ENCODE assay signal across 28 mouse cellular contexts in genomic region chr6:112525434-112525833, GRCm38 (mm10). TPM values are rescaled to one million over a fixed set of nuclear protein-coding genes. Genes with fewer than 3 reads are reported as not detected.
"Had no signal": no experiment of that assay in that cellular context is flagged by ENCODE, and none has a peak within 500 bp of the region (broad histone marks: within the 10 kb centered on the region; RNA-seq: fewer than 3 reads in every experiment).

No protein-coding gene starts in this region.

- H3K36me3 ChIP-seq: heart, embryonic 13.5 days; heart, embryonic 15.5 days; hindbrain, embryonic 10.5 days; intestine, embryonic 15.5 days; limb, embryonic 10.5 days; limb, embryonic 12.5 days; liver, embryonic 13.5 days; liver, embryonic 15.5 days had no signal

- H3K27ac ChIP-seq: gastrocnemius, adult 2 months; heart, adult 2 months; heart, embryonic 13.5 days; heart, embryonic 15.5 days; hindbrain, embryonic 10.5 days; hindbrain, embryonic 14.5 days; intestine, embryonic 15.5 days; layer of hippocampus, adult 2 months; left cerebral cortex, adult 2 months; limb, embryonic 10.5 days; limb, embryonic 12.5 days; liver, embryonic 13.5 days; liver, embryonic 15.5 days had no signal

- H3K27me3 ChIP-seq: heart, embryonic 15.5 days; intestine, embryonic 15.5 days; limb, embryonic 12.5 days; liver, embryonic 13.5 days; liver, embryonic 15.5 days had no signal

- H3K4me2 ChIP-seq: heart, embryonic 11.5 days; heart, embryonic 13.5 days; heart, embryonic 15.5 days; hindbrain, embryonic 14.5 days; intestine, embryonic 15.5 days; limb, embryonic 12.5 days; liver, embryonic 11.5 days; liver, embryonic 13.5 days; liver, embryonic 15.5 days had no signal

- ATAC-seq: hindbrain, embryonic 16.5 days; inflammation-experienced regulatory T-cells, adult 6 months; intestine, embryonic 15.5 days; intestine, postnatal 0 days had no signal

- H3K4me3 ChIP-seq: gastrocnemius, adult 2 months; heart, adult 2 months; heart, embryonic 13.5 days; heart, embryonic 15.5 days; hindbrain, embryonic 10.5 days; intestine, embryonic 15.5 days; layer of hippocampus, adult 2 months; left cerebral cortex, adult 2 months; limb, embryonic 10.5 days; limb, embryonic 12.5 days; liver, embryonic 13.5 days; liver, embryonic 15.5 days had no signal

- DNase-seq: gastrocnemius, adult 2 months; gastrocnemius, postnatal 10 days; gastrocnemius, postnatal 25 days; heart, adult 2 months; heart, postnatal 14 days; heart, postnatal 4 days; kidney, adult 18-20 months; kidney, adult 8-10 months; kidney, postnatal 10 days; kidney, postnatal 25 days; kidney, postnatal 4 days; liver; liver, embryonic 13.5 days had no signal

- H3K9me3 ChIP-seq: heart, embryonic 13.5 days; heart, embryonic 15.5 days; hindbrain, embryonic 10.5 days; intestine, embryonic 15.5 days; limb, embryonic 10.5 days; limb, embryonic 12.5 days; liver, embryonic 13.5 days; liver, embryonic 15.5 days had no signal

- H3K4me1 ChIP-seq: heart, embryonic 13.5 days; heart, embryonic 15.5 days; hindbrain, embryonic 10.5 days; intestine, embryonic 15.5 days; limb, embryonic 12.5 days; liver, embryonic 13.5 days; liver, embryonic 15.5 days had no signal

- H3K9ac ChIP-seq: heart, embryonic 13.5 days; heart, embryonic 15.5 days; hindbrain, embryonic 14.5 days; intestine, embryonic 15.5 days; limb, embryonic 12.5 days; liver, embryonic 13.5 days; liver, embryonic 15.5 days had no signal

RNA-seq across cellular contexts. Expression of gene Oxtr, which starts 35.7 kb away (rescaled TPM):
- polyA plus RNA-seq: inflammation-experienced regulatory T-cells, adult 6 months; liver, embryonic 11.5 days; liver, embryonic 13.5 days; liver, embryonic 15.5 days had no signal
